Mouse (Mus musculus) CH12.LX (cell line): ENCODE measurements at regions not wholly inside any gene's neighbourhood (a gene's known extent, or its start where the extent isn't known, plus 50 kb on each side); places are given as distances from the start of the nearest gene placed in this dataset.

Experiments
- DNase-seq: peaks from one replicate; pipeline ENCODE4 v3.0.0-alpha.2; 2013; ENCODE audit errors: extremely low read depth
- H3K27ac ChIP-seq: 2 replicates; pipeline ENCODE4 v1.5.1; 2012; ENCODE audit warnings: low read depth, mild to moderate bottlenecking, control low read depth, moderate library complexity; ENCODE audit not compliant: insufficient read depth
- H3K27me3 ChIP-seq: replicated peaks from 2 replicates; pipeline ENCODE3; 2012; ENCODE audit warnings: inconsistent platforms
- H3K36me3 ChIP-seq, 2 experiments: replicated peaks in 1 of 2; 2 replicates each; pipeline versions ENCODE3 to v1.6.1; 2012; ENCODE audit warnings: inconsistent platforms in 1 of 2, low read length in 1 of 2, mild to moderate bottlenecking in 1 of 2, mixed read lengths in 1 of 2, moderate library complexity in 1 of 2; ENCODE audit not compliant: control insufficient read depth in 1 of 2, insufficient read depth in 1 of 2
- H3K4me1 ChIP-seq, 2 experiments: 2 replicates each; pipeline ENCODE4 v1.6.1; 2012; ENCODE audit warnings: inconsistent platforms in 1 of 2, moderate library complexity in 1 of 2; ENCODE audit not compliant: insufficient read depth in 2 of 2, control insufficient read depth in 1 of 2
- H3K4me2 ChIP-seq: 2 replicates; pipeline ENCODE4 v1.6.1; 2012; ENCODE audit warnings: low read depth, mild to moderate bottlenecking, control low read depth; ENCODE audit not compliant: poor library complexity, insufficient read depth, severe bottlenecking
- H3K4me3 ChIP-seq, 3 experiments: fragments of 150-350 bp in 1 of 3; sonication (generic) in 1 of 3; replicated peaks in 1 of 3; 2 replicates each; pipeline versions ENCODE3 to v1.5.1; 2011 to 2012; ENCODE audit warnings: low read depth in 2 of 3, low read length in 2 of 3, mild to moderate bottlenecking in 2 of 3, moderate library complexity in 2 of 3, control low read depth in 1 of 3, improper control_type of control experiment in 1 of 3, inconsistent platforms in 1 of 3, mixed read lengths in 1 of 3; ENCODE audit not compliant: poor library complexity in 1 of 3
- H3K79me2 ChIP-seq: replicated peaks from 2 replicates; pipeline ENCODE4 v1.6.1; 2012; ENCODE audit warnings: mild to moderate bottlenecking, moderate library complexity; ENCODE audit not compliant: control insufficient read depth, poor library complexity, insufficient read depth, severe bottlenecking; ENCODE audit errors: extremely low read depth
- H3K9ac ChIP-seq: 2 replicates; pipeline ENCODE4 v1.6.1; 2012; ENCODE audit warnings: low read depth, mild to moderate bottlenecking, control low read depth, moderate library complexity; ENCODE audit not compliant: insufficient read depth
- H3K9me3 ChIP-seq: replicated peaks from 2 replicates; pipeline ENCODE3; 2012; ENCODE audit warnings: low read length, inconsistent platforms, mixed read lengths
- BHLHE40 ChIP-seq: IDR thresholded peaks from 2 replicates; pipeline ENCODE4 v1.6.1; 2011; ENCODE audit warnings: mild to moderate bottlenecking, low read depth, low read length, improper control_type of control experiment
- CHD1 ChIP-seq: IDR thresholded peaks from 2 replicates; pipeline ENCODE4 v1.6.1; 2012; ENCODE audit warnings: low read depth, low read length, improper control_type of control experiment, inconsistent platforms
- CHD2 ChIP-seq: IDR thresholded peaks from 2 replicates; pipeline ENCODE4 v1.6.1; 2011; ENCODE audit warnings: low read length, improper control_type of control experiment
- EP300 ChIP-seq: IDR thresholded peaks from 2 replicates; pipeline ENCODE4 v1.6.1; 2011; ENCODE audit warnings: low read length, improper control_type of control experiment
- ETS1 ChIP-seq: conservative IDR thresholded peaks from 2 replicates; pipeline ENCODE4 v1.6.1; 2012; ENCODE audit warnings: low read depth, mild to moderate bottlenecking, inconsistent platforms, low read length, improper control_type of control experiment, moderate library complexity
- HCFC1 ChIP-seq: IDR thresholded peaks from 2 replicates; pipeline ENCODE4 v1.6.1; 2012; ENCODE audit warnings: low read depth, mild to moderate bottlenecking, inconsistent platforms, low read length, improper control_type of control experiment
- IRF4 ChIP-seq: IDR thresholded peaks from 2 replicates; pipeline ENCODE4 v1.6.1; 2014; ENCODE audit warnings: low read depth, mild to moderate bottlenecking, inconsistent platforms, low read length, improper control_type of control experiment
- JUN ChIP-seq: IDR thresholded peaks from 2 replicates; pipeline ENCODE4 v1.6.1; 2011; ENCODE audit warnings: low read depth, mild to moderate bottlenecking, low read length, improper control_type of control experiment, moderate library complexity; ENCODE audit not compliant: insufficient read depth
- JUND ChIP-seq: conservative IDR thresholded peaks from 2 replicates; pipeline ENCODE4 v1.6.1; 2011; ENCODE audit warnings: low read depth, low read length, improper control_type of control experiment
- KAT2A ChIP-seq: IDR thresholded peaks from 2 replicates; pipeline ENCODE4 v1.6.1; 2012; ENCODE audit warnings: low read length, improper control_type of control experiment, inconsistent platforms; ENCODE audit not compliant: insufficient replicate concordance
- MYC ChIP-seq: IDR thresholded peaks from 2 replicates; pipeline ENCODE4 v1.6.1; 2011; ENCODE audit warnings: low read depth, mild to moderate bottlenecking, improper control_type of control experiment, low read length
- NRF1 ChIP-seq: IDR thresholded peaks from 2 replicates; pipeline ENCODE4 v1.6.1; 2014; ENCODE audit warnings: low read depth, mild to moderate bottlenecking, inconsistent platforms, low read length, improper control_type of control experiment, moderate library complexity
- PAX5 ChIP-seq: IDR thresholded peaks from 2 replicates; pipeline ENCODE4 v1.6.1; 2012; ENCODE audit warnings: low read length, inconsistent platforms, mixed read lengths
- RCOR1 ChIP-seq: conservative IDR thresholded peaks from 2 replicates; pipeline ENCODE4 v1.6.1; 2012; ENCODE audit warnings: low read depth, mild to moderate bottlenecking, inconsistent platforms, low read length, improper control_type of control experiment
- SIN3A ChIP-seq: IDR thresholded peaks from 2 replicates; pipeline ENCODE4 v1.6.1; 2012; ENCODE audit warnings: low read length, improper control_type of control experiment, inconsistent platforms
- TBP ChIP-seq: conservative IDR thresholded peaks from 2 replicates; pipeline ENCODE4 v1.6.1; 2011; ENCODE audit warnings: low read depth, low read length, improper control_type of control experiment
- TCF12 ChIP-seq: IDR thresholded peaks from 2 replicates; pipeline ENCODE4 v1.6.1; 2014; ENCODE audit warnings: low read depth, mild to moderate bottlenecking, inconsistent platforms, low read length, improper control_type of control experiment
- USF1 ChIP-seq: IDR thresholded peaks from 2 replicates; pipeline ENCODE4 v1.6.1; 2014; ENCODE audit warnings: low read depth, mild to moderate bottlenecking, inconsistent platforms, low read length, improper control_type of control experiment
- ZC3H11A ChIP-seq: IDR thresholded peaks from 2 replicates; pipeline ENCODE4 v1.6.1; 2012; ENCODE audit warnings: low read depth, mild to moderate bottlenecking, inconsistent platforms, low read length, improper control_type of control experiment
- ZKSCAN1 ChIP-seq: IDR thresholded peaks from 2 replicates; pipeline ENCODE4 v1.6.1; 2012; ENCODE audit warnings: low read depth, inconsistent platforms, low read length, improper control_type of control experiment, borderline replicate concordance
- ZMIZ1 ChIP-seq: IDR thresholded peaks from 2 replicates; pipeline ENCODE4 v1.6.1; 2012; ENCODE audit warnings: low read depth, mild to moderate bottlenecking, inconsistent platforms, low read length, improper control_type of control experiment
- ZNF384 ChIP-seq: IDR thresholded peaks from 2 replicates; pipeline ENCODE4 v1.6.1; 2012; ENCODE audit warnings: low read depth, low read length, improper control_type of control experiment, inconsistent platforms
- dilution Hi-C: fragments of 300-500 bp; cut with MboI; formaldehyde crosslinking; loops from 2 replicates; pipeline ENCODE4 v1.14.3; 2020; ENCODE audit warnings: low sequenced_read_pairs; ENCODE audit not compliant: extremely low pct_unique_long_range_greater_than_20kb, extremely low pct_ligation_motif_present
- in situ Hi-C: fragments of 300-500 bp; cut with MboI; formaldehyde crosslinking; loops from 3 replicates; pipeline ENCODE4 v1.14.3; 2019; ENCODE audit warnings: low sequenced_read_pairs, low pct_ligation_motif_present, low pct_unique_long_range_greater_than_20kb, mixed read lengths

GRCm38 (mm10) chr14:68899921-68900320 lies 394.2 kb downstream of the Synb start:
- H3K79me2 ChIP-seq, result no peaks in the 10 kb centered on the region
- peaks cover 0 to 5% of the 10 kb centered on the region in 2 experiments; a peak in 2 of 4 replicates for H3K4me1 ChIP-seq
- H3K27ac ChIP-seq, result no peak overlapping the region
- no peak for DNase-seq
- H3K36me3 ChIP-seq, result no peaks in the 10 kb centered on the region
- no peaks in the 10 kb centered on the region for H3K9me3 ChIP-seq
- in situ Hi-C loops (no loop called here), dilution Hi-C loops (no loop called here)
- H3K4me2 ChIP-seq, result no peak overlapping the region; the same call in 1 of the 2 replicates
- no peak overlapping the region for H3K4me3 ChIP-seq
- H3K9ac ChIP-seq, result no peak overlapping the region
- no peaks in the 10 kb centered on the region for H3K27me3 ChIP-seq
- TF ChIP-seq SIN3A (no peak), TCF12 (no peak), IRF4 (no peak), CHD2 (no peak), BHLHE40 (no peak), USF1 (no peak)

DNA sequence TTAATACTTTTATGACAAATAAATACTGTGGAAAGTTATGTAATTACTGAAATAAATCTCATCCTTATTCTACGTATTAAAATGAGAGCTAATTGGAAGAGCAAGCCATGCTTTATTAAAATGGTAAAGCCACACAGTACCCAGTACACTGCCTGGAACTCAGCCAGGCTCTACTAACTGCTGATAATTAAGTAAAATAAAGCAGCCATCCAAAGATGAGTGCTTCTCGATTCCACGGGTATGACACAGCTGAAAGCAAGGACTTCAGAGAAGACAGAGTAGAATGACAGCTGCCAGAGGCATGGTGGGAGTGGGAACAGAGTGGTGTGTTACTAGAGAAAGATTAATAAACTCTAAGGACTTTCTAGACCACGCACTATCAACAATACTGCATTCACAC lies 416.9 kb downstream of the Synb start:
- H3K4me3 ChIP-seq, result no peak overlapping the region
- no peaks in the 10 kb centered on the region for H3K27me3 ChIP-seq
- H3K9ac ChIP-seq, result no peak overlapping the region
- H3K27ac ChIP-seq, result no peak overlapping the region
- no peaks in the 10 kb centered on the region for H3K36me3 ChIP-seq
- no peaks in the 10 kb centered on the region for H3K79me2 ChIP-seq
- TF ChIP-seq TBP, result no peak
- TF ChIP-seq NRF1, result no peak
- TF ChIP-seq ZC3H11A, result no peak
- no peak for TF ChIP-seq PAX5
- TF ChIP-seq MYC, result no peak
- no peak for TF ChIP-seq ZMIZ1
- TF ChIP-seq USF1, result no peak
- no peak for TF ChIP-seq SIN3A
- TF ChIP-seq ETS1, result no peak
- no peak for TF ChIP-seq JUND
- TF ChIP-seq HCFC1, result no peak
- no peak for TF ChIP-seq CHD1
- no peak for TF ChIP-seq ZKSCAN1
- TF ChIP-seq KAT2A, result no peak
- TF ChIP-seq JUN, result no peak
- no peak for TF ChIP-seq EP300
- TF ChIP-seq RCOR1, result no peak
- no peak for TF ChIP-seq ZNF384
- H3K9me3 ChIP-seq, result no peaks in the 10 kb centered on the region
- no peak for DNase-seq
- dilution Hi-C loops, result no loop called here
- H3K4me1 ChIP-seq, result no peaks in the 10 kb centered on the region
- no peak overlapping the region for H3K4me2 ChIP-seq
- in situ Hi-C loops, result no loop called here
